Mouse (Mus musculus) lung, postnatal 14 days (tissue): ENCODE measurements around the gene Ciz1.
A peak's percentile ranks its signal among the peaks of the same experiment; 100 is the strongest.

ENCODE experiments used
- DNase-seq: peaks from one replicate; pipeline ENCODE4 v3.0.0; 2021

The Ciz1 gene

GRCm38 (mm10) chr2:32381775-32382223 lies 29.7 kb downstream of the Ciz1 start, which contains the start of gene 1110008P14Rik:
TSS of gene 1110008P14Rik (minus strand) at chr2:32381938.
- DNase-seq: peak; percentile 97

GRCm38 (mm10) chr2:32382689-32383088 lies 30.6 kb downstream of the Ciz1 start:
- DNase-seq: no peak

GRCm38 (mm10) chr2:32387706-32388490 lies 35.8 kb downstream of the Ciz1 start, which contains the start of gene Lcn2:
TSS of gene Lcn2 (minus strand) at chr2:32388252.
- peak; percentile 26 for DNase-seq

GRCm38 (mm10) chr2:32389157-32389556 lies 37.0 kb downstream of the Ciz1 start:
- no peak for DNase-seq

- DNase-seq: peak; percentile 22
Measured at GRCm38 (mm10) chr2:32390871-32391270, 38.7 kb downstream of the Ciz1 start.

- peak; percentile 60 for DNase-seq
Measured at GRCm38 (mm10) chr2:32392063-32392462, 39.9 kb downstream of the Ciz1 start.

GRCm38 (mm10) chr2:32394973-32395372 lies 42.8 kb downstream of the Ciz1 start:
- peak; percentile 54 for DNase-seq

GRCm38 (mm10) chr2:32395484-32395945 lies 43.4 kb downstream of the Ciz1 start, which contains the start of gene Ptges2:
TSS of gene Ptges2 (plus strand) at chr2:32395896.
- peak; percentile 94 for DNase-seq

GRCm38 (mm10) chr2:32395946-32396621 lies 44.0 kb downstream of the Ciz1 start:
- peak; percentile 89 for DNase-seq

- no peak for DNase-seq
Measured at GRCm38 (mm10) chr2:32396695-32397094, 44.6 kb downstream of the Ciz1 start.

GRCm38 (mm10) chr2:32404663-32405062 lies 52.5 kb downstream of the Ciz1 start:
- peak; percentile 99 for DNase-seq

- DNase-seq: no peak
Measured at GRCm38 (mm10) chr2:32407144-32407824, 55.2 kb downstream of the Ciz1 start.

GRCm38 (mm10) chr2:32408429-32409424 lies 56.6 kb downstream of the Ciz1 start:
- DNase-seq: no peak

GRCm38 (mm10) chr2:32411407-32411806 lies 59.3 kb downstream of the Ciz1 start:
- no peak for DNase-seq

GRCm38 (mm10) chr2:32412742-32413531 lies 60.8 kb downstream of the Ciz1 start:
- no peak for DNase-seq

GRCm38 (mm10) chr2:32413936-32414335 lies 61.8 kb downstream of the Ciz1 start:
- peak; percentile 63 for DNase-seq

GRCm38 (mm10) chr2:32415801-32416200 lies 63.7 kb downstream of the Ciz1 start:
- no peak for DNase-seq

GRCm38 (mm10) chr2:32416556-32416955 lies 64.4 kb downstream of the Ciz1 start:
- DNase-seq: no peak

- no peak for DNase-seq
Measured at GRCm38 (mm10) chr2:32417486-32417885, 65.4 kb downstream of the Ciz1 start.

GRCm38 (mm10) chr2:32418430-32419151 lies 66.5 kb downstream of the Ciz1 start:
- DNase-seq: no peak
